Mouse (Mus musculus) liver, embryonic 12.5 days (tissue): Measurements from ENCODE around the gene Unc13d. TPM values are rescaled to one million over a fixed set of nuclear protein-coding genes. Genes with fewer than 3 reads are reported as not detected.

ENCODE experiments used
- polyA plus RNA-seq: library from polyadenylated mRNA; unstranded; fragments of >200 nt; fragmentation: Nextera tagmentation; extraction: Ambion mirVana; gene quantifications from 2 replicates; pipeline ENCODE4 v1.2.1, GENCODE M21; 2016

Unc13d gene
- polyA plus RNA-seq, 1 experiment from 2014 or later: 50.1 TPM

Other genes with a start within 250 kb of the Unc13d start
- 0.38 and 0.83 TPM in 2 replicates for gene Myo15b, start 219.6 kb downstream of the Unc13d start, polyA plus RNA-seq
- 47.5 and 48.9 TPM in 2 replicates for gene Smim5, start 178.0 kb downstream of the Unc13d start, polyA plus RNA-seq
- 3.1 and 3.7 TPM in 2 replicates for gene Smim6, start 165.9 kb downstream of the Unc13d start, polyA plus RNA-seq
- 23.1 and 24.5 TPM in 2 replicates for gene Sap30bp, start 144.7 kb downstream of the Unc13d start, polyA plus RNA-seq
- 14.9 and 17.6 TPM in 2 replicates for gene Recql5, start 144.5 kb downstream of the Unc13d start, polyA plus RNA-seq
- 0.31 and 0.44 TPM in 2 replicates for gene Itgb4, start 103.3 kb downstream of the Unc13d start, polyA plus RNA-seq
- 187 and 200 TPM in 2 replicates for gene Galk1, start 65.2 kb downstream of the Unc13d start, polyA plus RNA-seq
- gene H3f3b, start 50.0 kb downstream of the Unc13d start, polyA plus RNA-seq: 816 and 835 TPM in 2 replicates
- gene Unk, start 47.6 kb downstream of the Unc13d start, polyA plus RNA-seq: 18.7 and 20.2 TPM in 2 replicates
- 76.4 and 77.8 TPM in 2 replicates for gene Wbp2, start 9.0 kb upstream of the Unc13d start, polyA plus RNA-seq
- gene Trim47, start 49.2 kb upstream of the Unc13d start, polyA plus RNA-seq: 6.2 TPM in 2 replicates
- gene Trim65, start 53.2 kb upstream of the Unc13d start, polyA plus RNA-seq: 1.7 and 2.0 TPM in 2 replicates
- gene Mrpl38, start 60.9 kb upstream of the Unc13d start, polyA plus RNA-seq: 76.7 and 81.5 TPM in 2 replicates
- 14.3 and 15.0 TPM in 2 replicates for gene Fbf1, start 90.2 kb upstream of the Unc13d start, polyA plus RNA-seq
- gene Ten1, start 120.9 kb upstream of the Unc13d start, polyA plus RNA-seq: 43.4 and 44.0 TPM in 2 replicates
- gene Acox1, start 121.1 kb upstream of the Unc13d start, polyA plus RNA-seq: 15.3 and 19.7 TPM in 2 replicates
- 0.30 and 0.31 TPM in 2 replicates for gene Evpl, start 160.1 kb upstream of the Unc13d start, polyA plus RNA-seq
- gene Srp68, start 196.3 kb upstream of the Unc13d start, polyA plus RNA-seq: 66.4 and 66.8 TPM in 2 replicates
- gene Galr2, start 203.0 kb upstream of the Unc13d start, polyA plus RNA-seq: not detected in 2 replicates
- gene Exoc7, start 229.3 kb upstream of the Unc13d start, polyA plus RNA-seq: 29.7 and 31.8 TPM in 2 replicates